Mouse (Mus musculus): ENCODE data around the gene 4930524B15Rik. TPM values are rescaled to one million over a fixed set of nuclear protein-coding genes. Genes with fewer than 3 reads are reported as not detected.
"Not testable (repeated sequence)": the region's sequence is repeated elsewhere in the genome, so short reads cannot be mapped to it uniquely, and the experiment has no call there.

4930524B15Rik gene
- polyA plus RNA-seq, 1 experiment from 2014 or later: not detected

DNA sequence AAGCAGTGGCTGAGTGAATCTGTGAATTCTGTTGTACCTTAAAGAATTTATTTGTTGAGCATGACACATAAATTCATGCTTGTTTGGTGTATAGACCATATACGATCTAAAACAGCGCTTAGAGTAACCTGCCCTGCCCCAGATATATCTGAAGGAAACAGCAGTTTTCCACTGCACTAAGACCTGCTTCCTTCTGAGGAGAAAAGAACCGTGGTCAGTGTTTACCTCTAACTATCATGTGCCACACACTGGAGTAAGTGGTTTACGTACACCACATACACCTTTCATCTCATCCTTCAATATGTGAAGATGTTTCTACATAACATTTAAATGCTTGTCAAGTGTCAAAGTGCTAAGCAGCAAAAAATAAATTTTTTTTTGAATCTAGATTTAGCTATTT is 8.7 kb downstream of the 4930524B15Rik start:
- no peak overlapping the region for H3K9ac ChIP-seq
- 56% methylated on average over 4 of the region's 4 CpGs for WGBS
- no peaks in the 10 kb centered on the region for H3K27me3 ChIP-seq (ENCODE audit: insufficient read depth, low read length)
- no peaks in the 10 kb centered on the region for H3K9me3 ChIP-seq (ENCODE audit: low read depth, low read length)
- H3K4me3 ChIP-seq (ENCODE audit: low read depth, low read length): no peak overlapping the region
- H3K4me1 ChIP-seq (ENCODE audit: insufficient read depth): no peaks in the 10 kb centered on the region
- TF ChIP-seq CTCF (IDR thresholded peaks at IDR 0.05; ENCODE audit: low read depth): no peak
- H3K27ac ChIP-seq (ENCODE audit: low read depth): no peak overlapping the region
- ATAC-seq (ENCODE audit: insufficient read depth) (no peak), DNase-seq (no peak)
- no peak overlapping the region for H3K4me2 ChIP-seq
- H3K36me3 ChIP-seq (ENCODE audit: insufficient read depth): no peaks in the 10 kb centered on the region

DNA sequence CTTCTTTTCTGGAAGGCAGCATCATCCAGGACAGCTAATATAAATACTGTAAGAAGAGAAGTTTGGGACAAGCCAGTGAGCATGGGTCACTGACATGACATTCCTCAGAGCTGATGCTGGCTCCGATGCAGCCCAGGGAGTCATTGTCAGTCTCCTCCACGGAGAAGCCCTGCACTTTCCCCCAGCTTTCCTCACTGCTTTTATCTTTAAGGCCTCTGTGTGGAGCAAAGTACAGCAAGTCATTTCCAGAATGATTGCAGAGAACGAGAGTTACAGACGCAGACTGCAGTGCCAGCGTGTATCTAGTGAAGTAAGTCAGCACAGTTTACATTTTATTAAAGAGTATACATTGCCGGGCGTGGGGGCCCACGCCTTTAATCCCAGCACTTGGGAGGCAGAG is 9.4 kb downstream of the 4930524B15Rik start:
- TF ChIP-seq CTCF (IDR thresholded peaks at IDR 0.05; ENCODE audit: low read depth): no peak
- no peaks in the 10 kb centered on the region for H3K36me3 ChIP-seq (ENCODE audit: insufficient read depth)
- H3K9me3 ChIP-seq (ENCODE audit: low read depth, low read length): peaks cover 4% of the 10 kb centered on the region; the same call in 1 of the 2 replicates
- 24% methylated on average over 8 of the region's 8 CpGs for WGBS
- no peak overlapping the region for H3K4me3 ChIP-seq (ENCODE audit: low read depth, low read length)
- H3K4me2 ChIP-seq: no peak overlapping the region
- DNase-seq (peak; percentile 49), ATAC-seq (ENCODE audit: insufficient read depth) (peak; percentile 49; the same call in 1 of the 2 replicates)
- H3K27me3 ChIP-seq (ENCODE audit: insufficient read depth, low read length): no peaks in the 10 kb centered on the region
- H3K9ac ChIP-seq: no peak overlapping the region
- H3K27ac ChIP-seq (ENCODE audit: low read depth): no peak overlapping the region
- no peaks in the 10 kb centered on the region for H3K4me1 ChIP-seq (ENCODE audit: insufficient read depth)

- DNase-seq (no peak), ATAC-seq (ENCODE audit: insufficient read depth) (no peak)
- 68% methylated on average over 5 of the region's 5 CpGs for WGBS
- Histone ChIP-seq H3K4me3 (ENCODE audit: low read depth, low read length) (no peak overlapping the region), H3K9ac (no peak overlapping the region), H3K4me1 (ENCODE audit: insufficient read depth) (no peaks in the 10 kb centered on the region), H3K27me3 (ENCODE audit: insufficient read depth, low read length) (no peaks in the 10 kb centered on the region), H3K4me2 (no peak overlapping the region), H3K36me3 (ENCODE audit: insufficient read depth) (no peaks in the 10 kb centered on the region), H3K9me3 (ENCODE audit: low read depth, low read length) (peaks cover 5% of the 10 kb centered on the region; the same call in 1 of the 2 replicates), H3K27ac (ENCODE audit: low read depth) (no peak overlapping the region)
- no peak for TF ChIP-seq CTCF (IDR thresholded peaks at IDR 0.05; ENCODE audit: low read depth)
Measured at GRCm38 (mm10) chr11:31975678-31976077, 10.3 kb downstream of the 4930524B15Rik start.

GRCm38 (mm10) chr11:31976137-31976536 is 10.7 kb downstream of the 4930524B15Rik start:
- no peak overlapping the region for H3K4me2 ChIP-seq
- H3K4me3 ChIP-seq (ENCODE audit: low read depth, low read length): no peak overlapping the region
- peak; percentile 24 for DNase-seq
- H3K27ac ChIP-seq (ENCODE audit: low read depth): no peak overlapping the region
- 34% methylated on average over 5 of the region's 5 CpGs for WGBS
- no peaks in the 10 kb centered on the region for H3K4me1 ChIP-seq (ENCODE audit: insufficient read depth)
- no peaks in the 10 kb centered on the region for H3K27me3 ChIP-seq (ENCODE audit: insufficient read depth, low read length)
- no peak for TF ChIP-seq CTCF (IDR thresholded peaks at IDR 0.05; ENCODE audit: low read depth)
- no peak for ATAC-seq (ENCODE audit: insufficient read depth)
- no peak overlapping the region for H3K9ac ChIP-seq
- H3K9me3 ChIP-seq (ENCODE audit: low read depth, low read length): peaks cover 5% of the 10 kb centered on the region; the same call in 1 of the 2 replicates
- H3K36me3 ChIP-seq (ENCODE audit: insufficient read depth): no peaks in the 10 kb centered on the region

GRCm38 (mm10) chr11:31980089-31980488 is 14.7 kb downstream of the 4930524B15Rik start:
- H3K27ac ChIP-seq (ENCODE audit: low read depth); H3K27me3 ChIP-seq (ENCODE audit: insufficient read depth, low read length); H3K4me1 ChIP-seq (ENCODE audit: insufficient read depth); H3K4me3 ChIP-seq (ENCODE audit: low read depth, low read length); H3K9me3 ChIP-seq (ENCODE audit: low read depth, low read length); H3K9ac ChIP-seq; H3K4me2 ChIP-seq; DNase-seq; ATAC-seq (ENCODE audit: insufficient read depth); H3K36me3 ChIP-seq (ENCODE audit: insufficient read depth): not testable (repeated sequence)
- WGBS: 93% methylated on average over 5 of the region's 5 CpGs

GRCm38 (mm10) chr11:31981830-31982229 is 16.4 kb downstream of the 4930524B15Rik start:
- WGBS: 82% methylated on average over 7 of the region's 7 CpGs
- no peaks in the 10 kb centered on the region for H3K36me3 ChIP-seq (ENCODE audit: insufficient read depth)
- no peaks in the 10 kb centered on the region for H3K27me3 ChIP-seq (ENCODE audit: insufficient read depth, low read length)
- H3K27ac ChIP-seq (ENCODE audit: low read depth): no peak overlapping the region
- no peak overlapping the region for H3K4me2 ChIP-seq
- no peaks in the 10 kb centered on the region for H3K4me1 ChIP-seq (ENCODE audit: insufficient read depth)
- H3K9ac ChIP-seq: no peak overlapping the region
- no peak for ATAC-seq (ENCODE audit: insufficient read depth)
- DNase-seq: no peak
- peaks cover 5% of the 10 kb centered on the region; the same call in 1 of the 2 replicates for H3K9me3 ChIP-seq (ENCODE audit: low read depth, low read length)
- H3K4me3 ChIP-seq (ENCODE audit: low read depth, low read length): no peak overlapping the region
- TF ChIP-seq CTCF (IDR thresholded peaks at IDR 0.05; ENCODE audit: low read depth): no peak

GRCm38 (mm10) chr11:31982247-31982943 is 17.0 kb downstream of the 4930524B15Rik start:
- not testable (repeated sequence) for H3K9me3 ChIP-seq (ENCODE audit: low read depth, low read length); DNase-seq; H3K36me3 ChIP-seq (ENCODE audit: insufficient read depth); H3K9ac ChIP-seq; H3K27ac ChIP-seq (ENCODE audit: low read depth); ATAC-seq (ENCODE audit: insufficient read depth); H3K4me1 ChIP-seq (ENCODE audit: insufficient read depth); H3K4me3 ChIP-seq (ENCODE audit: low read depth, low read length); H3K27me3 ChIP-seq (ENCODE audit: insufficient read depth, low read length); H3K4me2 ChIP-seq
- WGBS: 83% methylated on average over 13 of the region's 13 CpGs

Measured in lung, embryonic 14.5 days (tissue).